Mouse (Mus musculus): ENCODE measurements around the gene Trpm5. TPM values are rescaled to one million over a fixed set of nuclear protein-coding genes. Genes with fewer than 3 reads are reported as not detected.

Gene Trpm5
- not detected for polyA plus RNA-seq (2017; shearing (Covaris generic))

GRCm38 (mm10) chr7:143094592-143095553, at the start of gene Trpm5:
TSS of gene Trpm5 (minus strand) at chr7:143094642.

GRCm38 (mm10) chr7:143106062-143106461, 11.6 kb upstream of the Trpm5 start, which contains the start of gene Kcnq1:
TSS of gene Kcnq1 (plus strand) at chr7:143106362.

GRCm38 (mm10) chr7:143068882-143069591, 25.4 kb downstream of the Trpm5 start, which contains the start of gene Tssc4:
TSS of gene Tssc4 (plus strand) at chr7:143069249.

GRCm38 (mm10) chr7:143052626-143053007, 41.8 kb downstream of the Trpm5 start, which contains the start of gene Cd81:
TSS of gene Cd81 (plus strand) at chr7:143052739.

Other genes starting within 250 kb of the Trpm5 start
- not detected for gene Th, start 163.5 kb downstream of the Trpm5 start, polyA plus RNA-seq (2017; shearing (Covaris generic))
- gene Ascl2, start 125.4 kb downstream of the Trpm5 start, polyA plus RNA-seq (2017; shearing (Covaris generic)) = 0.31 TPM
- 96.9 TPM for gene Tspan32, start 89.6 kb downstream of the Trpm5 start, polyA plus RNA-seq (2017; shearing (Covaris generic))
- 28.6 TPM for gene Cd81, start 41.9 kb downstream of the Trpm5 start, polyA plus RNA-seq (2017; shearing (Covaris generic))
- gene Tssc4, start 25.4 kb downstream of the Trpm5 start, polyA plus RNA-seq (2017; shearing (Covaris generic)) = 18.9 TPM
- gene Kcnq1, start 11.7 kb upstream of the Trpm5 start, polyA plus RNA-seq (2017; shearing (Covaris generic)) = not detected